In genomic region chr8:93562557-93563210, GRCm38 (mm10) we compare ENCODE assay signal across 21 mouse cellular contexts. TPM values are rescaled to one million over a fixed set of nuclear protein-coding genes. Genes with fewer than 3 reads are reported as not detected.
DNase-seq lines count a peak whose midpoint lies in the region; ATAC-seq and TF ChIP-seq lines count a peak whose summit lies in the region.
"Had no signal": no experiment of that assay in that cellular context is flagged by ENCODE, and none has a peak within 500 bp of the region (broad histone marks: within the 10 kb centered on the region; RNA-seq: fewer than 3 reads in every experiment).

No protein-coding gene starts in this region.

- no peak overlapping the region for H3K9ac ChIP-seq in heart, embryonic 12.5 days
- no peak overlapping the region for H3K9ac ChIP-seq in kidney, embryonic 16.5 days (replicated peaks; ENCODE audit: low read length)
- H3K9ac ChIP-seq in lung, postnatal 0 days (replicated peaks; ENCODE audit: low read depth): no peak overlapping the region
- no peak overlapping the region for H3K9ac ChIP-seq in embryonic facial prominence, embryonic 15.5 days
- H3K9ac ChIP-seq: forebrain, embryonic 13.5 days; liver, postnatal 0 days had no signal

- no peak overlapping the region for H3K4me2 ChIP-seq in heart, embryonic 12.5 days
- no peak overlapping the region for H3K4me2 ChIP-seq in kidney, embryonic 16.5 days (replicated peaks; ENCODE audit: low read depth, low read length)
- no peak overlapping the region for H3K4me2 ChIP-seq in lung, postnatal 0 days (replicated peaks; ENCODE audit: low read depth, low read length)
- no peak overlapping the region for H3K4me2 ChIP-seq in embryonic facial prominence, embryonic 15.5 days (replicated peaks)
- H3K4me2 ChIP-seq: forebrain, embryonic 13.5 days had no signal

- no peak for ATAC-seq in heart, embryonic 12.5 days (ENCODE audit: insufficient number of reproducible peaks, low FRiP score)
- ATAC-seq in kidney, embryonic 16.5 days (ENCODE audit: low FRiP score, low TSS enrichment): no peak
- peak; percentile 58 for ATAC-seq in lung, postnatal 0 days
- no peak for ATAC-seq in embryonic facial prominence, embryonic 15.5 days (ENCODE audit: insufficient number of reproducible peaks, low FRiP score, low TSS enrichment, low read depth)
- ATAC-seq: forebrain, embryonic 13.5 days; inflammation-experienced regulatory T-cells, adult 6 months; liver, postnatal 0 days; Patski had no signal

- no peak for TF ChIP-seq CTCF in lung, postnatal 0 days (IDR thresholded peaks at IDR 0.05)

- H3K27me3 ChIP-seq in heart, embryonic 10.5 days (ENCODE audit: insufficient read depth, poor library complexity, severe bottlenecking): no peaks in the 10 kb centered on the region
- no peaks in the 10 kb centered on the region for H3K27me3 ChIP-seq in heart, embryonic 12.5 days (replicated peaks)
- H3K27me3 ChIP-seq in kidney, embryonic 16.5 days (ENCODE audit: insufficient read depth, low read length): no peaks in the 10 kb centered on the region
- no peaks in the 10 kb centered on the region for H3K27me3 ChIP-seq in lung, postnatal 0 days (replicated peaks; ENCODE audit: insufficient read depth, low read length)
- H3K27me3 ChIP-seq in embryonic facial prominence, embryonic 15.5 days: no peaks in the 10 kb centered on the region
- H3K27me3 ChIP-seq: forebrain, embryonic 13.5 days; megakaryocyte, embryonic 14.5 days had no signal

- peak; percentile 57 for DNase-seq in heart, embryonic 10.5 days (ENCODE audit: low spot score)
- no peak for DNase-seq in kidney, adult 8-10 months
- DNase-seq in lung, postnatal 0 days (ENCODE audit: low spot score): peak; percentile 46
- DNase-seq in lung, postnatal 10 days: no peak
- no peak for DNase-seq in B cell, adult 2 months
- DNase-seq: adrenal gland, postnatal 25 days; cerebellum, adult 8-10 months; gastrocnemius, adult 2 months; liver; liver, postnatal 0 days; spleen, adult 18-20 months; thymus, postnatal 25 days had no signal

- TF ChIP-seq EP300 in lung, postnatal 0 days (IDR thresholded peaks at IDR 0.05): no peak

- no peaks in the 10 kb centered on the region for H3K4me1 ChIP-seq in heart, embryonic 10.5 days
- 0 out of 2 replicates have a peak, but pooled peaks cover 2% of the 10 kb centered on the region for H3K4me1 ChIP-seq in heart, embryonic 12.5 days (replicated peaks)
- H3K4me1 ChIP-seq in kidney, embryonic 16.5 days (ENCODE audit: insufficient read depth, low read length): no peaks in the 10 kb centered on the region
- no peaks in the 10 kb centered on the region for H3K4me1 ChIP-seq in lung, postnatal 0 days (ENCODE audit: insufficient read depth, low read depth, low read length)
- H3K4me1 ChIP-seq in embryonic facial prominence, embryonic 15.5 days: peaks cover 10% of the 10 kb centered on the region; the same call in 1 of the 2 replicates
- H3K4me1 ChIP-seq: megakaryocyte, embryonic 14.5 days had no signal

- H3K27ac ChIP-seq in heart, embryonic 10.5 days: no peak overlapping the region
- H3K27ac ChIP-seq in heart, embryonic 12.5 days (ENCODE audit: poor library complexity, severe bottlenecking): no peak overlapping the region
- 0 out of 2 replicates have a peak overlapping the region, but pooled peaks have one; percentile 15 for H3K27ac ChIP-seq in kidney, embryonic 16.5 days (ENCODE audit: low read length)
- no peak overlapping the region for H3K27ac ChIP-seq in lung, postnatal 0 days (ENCODE audit: low read length)
- peak overlapping the region; percentile 65; the same call in 1 of the 2 replicates for H3K27ac ChIP-seq in embryonic facial prominence, embryonic 15.5 days (replicated peaks)
- H3K27ac ChIP-seq: forebrain, embryonic 13.5 days; gastrocnemius, adult 2 months; hindbrain, embryonic 10.5 days had no signal

- 27% methylated on average over 6 of the region's 6 CpGs for WGBS in heart, embryonic 10.5 days
- WGBS in heart, embryonic 12.5 days: 25% methylated on average over 6 of the region's 6 CpGs
- WGBS in kidney, embryonic 16.5 days: 42% methylated on average over 6 of the region's 6 CpGs
- WGBS in lung, postnatal 0 days: 28% methylated on average over 6 of the region's 6 CpGs
- 14% methylated on average over 6 of the region's 6 CpGs for WGBS in embryonic facial prominence, embryonic 15.5 days

- H3K4me3 ChIP-seq in heart, embryonic 10.5 days: no peak overlapping the region
- H3K4me3 ChIP-seq in heart, embryonic 12.5 days: no peak overlapping the region
- no peak overlapping the region for H3K4me3 ChIP-seq in kidney, embryonic 16.5 days (ENCODE audit: low read length)
- H3K4me3 ChIP-seq in lung, postnatal 0 days (ENCODE audit: low read depth, low read length): no peak overlapping the region
- no peak overlapping the region for H3K4me3 ChIP-seq in embryonic facial prominence, embryonic 15.5 days (replicated peaks)
- H3K4me3 ChIP-seq: forebrain, embryonic 13.5 days; gastrocnemius, adult 2 months; hindbrain, embryonic 10.5 days; megakaryocyte, embryonic 14.5 days had no signal

- no peaks in the 10 kb centered on the region for H3K9me3 ChIP-seq in heart, embryonic 10.5 days
- H3K9me3 ChIP-seq in heart, embryonic 12.5 days (replicated peaks): no peaks in the 10 kb centered on the region
- H3K9me3 ChIP-seq in kidney, embryonic 16.5 days (ENCODE audit: low read length): no peaks in the 10 kb centered on the region
- no peaks in the 10 kb centered on the region for H3K9me3 ChIP-seq in lung, postnatal 0 days (ENCODE audit: low read length)
- no peaks in the 10 kb centered on the region for H3K9me3 ChIP-seq in embryonic facial prominence, embryonic 15.5 days (replicated peaks)
- H3K9me3 ChIP-seq: forebrain, embryonic 13.5 days; hindbrain, embryonic 10.5 days had no signal

- no peaks in the 10 kb centered on the region for H3K36me3 ChIP-seq in heart, embryonic 10.5 days
- no peaks in the 10 kb centered on the region for H3K36me3 ChIP-seq in heart, embryonic 12.5 days
- H3K36me3 ChIP-seq in kidney, embryonic 16.5 days (ENCODE audit: insufficient read depth, low read length): no peaks in the 10 kb centered on the region
- H3K36me3 ChIP-seq in lung, postnatal 0 days (ENCODE audit: insufficient read depth, low read length): no peaks in the 10 kb centered on the region
- no peaks in the 10 kb centered on the region for H3K36me3 ChIP-seq in embryonic facial prominence, embryonic 15.5 days
- H3K36me3 ChIP-seq: hindbrain, embryonic 10.5 days had no signal

RNA-seq across cellular contexts. Expression of gene Ces5a, which starts 27.1 kb away (rescaled TPM):
- polyA plus RNA-seq in heart, embryonic 10.5 days (2016; fragmentation: Nextera tagmentation; extraction: Ambion mirVana): not detected in 2 replicates
- 0.26 TPM in 1 of 2 replicates, not detected in the other for polyA plus RNA-seq in heart, embryonic 12.5 days (2016; fragmentation: Nextera tagmentation; extraction: Ambion mirVana)
- 0.07 and 0.24 TPM in 2 replicates for polyA plus RNA-seq in kidney, embryonic 16.5 days (2015; fragmentation: Nextera tagmentation; extraction: Ambion mirVana)
- polyA plus RNA-seq in lung, postnatal 0 days (2015; fragmentation: Nextera tagmentation; extraction: Ambion mirVana): 0.17 TPM in 1 of 2 replicates, not detected in the other
- 0.17 and 0.25 TPM in 2 replicates for polyA plus RNA-seq in embryonic facial prominence, embryonic 15.5 days (2015; fragmentation: Nextera tagmentation; extraction: Ambion mirVana)
- polyA plus RNA-seq: liver, postnatal 0 days; neural tube, embryonic 11.5 days; Patski had no signal

Comparison
In these comparisons a context has a peak if more than half of its experiments do, and no peak if none do; other contexts are left out.
1. DNase-seq: peak in heart, embryonic 10.5 days (single experiment) and lung, postnatal 0 days (single experiment); none in kidney, adult 8-10 months (0 of 2), lung, postnatal 10 days (single experiment) and B cell, adult 2 months (0 of 2).
2. H3K27ac ChIP-seq: peak in kidney, embryonic 16.5 days (single experiment) and embryonic facial prominence, embryonic 15.5 days (single experiment); none in heart, embryonic 10.5 days (single experiment), heart, embryonic 12.5 days (single experiment) and lung, postnatal 0 days (single experiment).